Mouse (Mus musculus) C2C12 (cell line): ENCODE results near the gene Defb36. TPM values are rescaled to one million over a fixed set of nuclear protein-coding genes. Genes with fewer than 3 reads are reported as not detected.

Experiments
- H3K27me3 ChIP-seq: one replicate; pipeline ENCODE4 v1.6.1; 2011; ENCODE audit not compliant: control insufficient read depth, insufficient read depth, insufficient read length
- H3K36me3 ChIP-seq: one replicate; pipeline ENCODE4 v1.6.1; 2011; ENCODE audit not compliant: control insufficient read depth, insufficient read depth
- H3K4me3 ChIP-seq: one replicate; pipeline ENCODE4 v1.5.1; 2011; ENCODE audit warnings: mild to moderate bottlenecking, control low read depth; ENCODE audit not compliant: poor library complexity, insufficient read depth, severe bottlenecking
- H3K79me2 ChIP-seq: one replicate; pipeline ENCODE4 v1.6.1; 2011; ENCODE audit not compliant: control insufficient read depth, insufficient read depth
- H3K79me3 ChIP-seq: one replicate; pipeline ENCODE4 v1.6.1; 2011; ENCODE audit warnings: low read depth, control low read depth
- H3ac ChIP-seq: one replicate; pipeline ENCODE3; 2011; ENCODE audit warnings: low read depth; ENCODE audit not compliant: control insufficient read depth, insufficient read length
- CEBPB ChIP-seq: IDR thresholded peaks from one replicate; pipeline ENCODE4 v1.6.1; 2011; ENCODE audit warnings: low read depth, mild to moderate bottlenecking, control low read depth, moderate library complexity
- CTCF ChIP-seq: IDR thresholded peaks from one replicate; pipeline ENCODE4 v1.5.1; 2011; ENCODE audit not compliant: control insufficient read depth, insufficient read depth, insufficient read length
- FOSL1 ChIP-seq: IDR thresholded peaks from one replicate; pipeline ENCODE4 v1.8.0; 2011; ENCODE audit warnings: mild to moderate bottlenecking, low read length; ENCODE audit not compliant: poor library complexity, insufficient read depth, severe bottlenecking
- MAX ChIP-seq: IDR thresholded peaks from one replicate; pipeline ENCODE4 v1.6.1; 2011; ENCODE audit warnings: mild to moderate bottlenecking, control low read depth
- MYOD1 ChIP-seq: IDR thresholded peaks from one replicate; pipeline ENCODE4 v1.6.1; 2011; ENCODE audit warnings: low read depth; ENCODE audit not compliant: control insufficient read depth, insufficient read length
- MYOG ChIP-seq: IDR thresholded peaks from one replicate; pipeline ENCODE4 v1.6.1; 2011; ENCODE audit not compliant: control insufficient read depth, insufficient read length; ENCODE audit errors: extremely low read depth
- USF1 ChIP-seq: IDR thresholded peaks from one replicate; pipeline ENCODE4 v1.6.1; 2011; ENCODE audit warnings: low read depth, mild to moderate bottlenecking, control low read depth, moderate library complexity
- polyA plus RNA-seq: library from polyadenylated mRNA; unstranded; fragments of >200 nt; fragmentation: generic; extraction: Trizol; gene quantifications from one replicate; pipeline ENCODE4 v1.2.1, GENCODE M21; 2012; ENCODE audit warnings: missing spikeins

The Defb36 gene
- polyA plus RNA-seq, 1 experiment, result not detected

- peaks cover 9% of the 10 kb centered on the region for H3K79me3 ChIP-seq
- no peak overlapping the region for H3ac ChIP-seq
- H3K36me3 ChIP-seq, result peaks cover 9% of the 10 kb centered on the region
- TF ChIP-seq CEBPB (no peak), MYOD1 (no peak), CTCF (no peak), MYOG (no peak), FOSL1 (no peak), MAX (no peak), USF1 (no peak)
- H3K27me3 ChIP-seq, result no peaks in the 10 kb centered on the region
- peaks cover 25% of the 10 kb centered on the region for H3K79me2 ChIP-seq
- no peak overlapping the region for H3K4me3 ChIP-seq
Observed at GRCm38 (mm10) chr2:152624566-152624965, 20.4 kb downstream of the Defb36 start.

- TF ChIP-seq CTCF (no peak), MYOD1 (no peak), FOSL1 (no peak), USF1 (peak; percentile 64)
- peaks cover 13% of the 10 kb centered on the region for H3K36me3 ChIP-seq
- no peaks in the 10 kb centered on the region for H3K27me3 ChIP-seq
- H3K79me2 ChIP-seq, result peaks cover 27% of the 10 kb centered on the region
- no peak overlapping the region for H3K4me3 ChIP-seq
- H3ac ChIP-seq, result no peak overlapping the region
- peaks cover 9% of the 10 kb centered on the region for H3K79me3 ChIP-seq
Observed at GRCm38 (mm10) chr2:152625256-152625655, 21.1 kb downstream of the Defb36 start.

GRCm38 (mm10) chr2:152626774-152627591, 22.9 kb downstream of the Defb36 start, which contains the start of gene Rem1:
Gene Rem1 (plus strand): TSS chr2:152626951.
- peak within 1 kb of the TSS; percentile 92 for H3ac ChIP-seq
- TF ChIP-seq CTCF, result no peak
- no peak for TF ChIP-seq CEBPB
- TF ChIP-seq MYOG, result no peak
- TF ChIP-seq MAX, result no peak
- no peak for TF ChIP-seq FOSL1
- TF ChIP-seq MYOD1, result no peak
- TF ChIP-seq USF1, result no peak
- H3K4me3 ChIP-seq, result peak within 1 kb of the TSS; percentile 75
- peaks cover 30% of the 10 kb centered on the region for H3K36me3 ChIP-seq
- no peaks in the 10 kb centered on the region for H3K27me3 ChIP-seq
- peaks cover 44% of the 10 kb centered on the region for H3K79me2 ChIP-seq
- peaks cover 9% of the 10 kb centered on the region for H3K79me3 ChIP-seq

- Histone ChIP-seq H3K27me3 (no peaks in the 10 kb centered on the region), H3K4me3 (peak overlapping the region; percentile 75), H3K36me3 (peaks cover 40% of the 10 kb centered on the region), H3K79me2 (peaks cover 49% of the 10 kb centered on the region), H3K79me3 (peaks cover 9% of the 10 kb centered on the region), H3ac (peak overlapping the region; percentile 92)
- TF ChIP-seq USF1 (no peak), CEBPB (no peak), MYOD1 (no peak), CTCF (no peak), FOSL1 (no peak), MYOG (no peak), MAX (no peak)
Observed at GRCm38 (mm10) chr2:152628066-152628465, 23.9 kb downstream of the Defb36 start.

- no peaks in the 10 kb centered on the region for H3K27me3 ChIP-seq
- no peak overlapping the region for H3ac ChIP-seq
- peaks cover 9% of the 10 kb centered on the region for H3K79me3 ChIP-seq
- H3K36me3 ChIP-seq, result peaks cover 50% of the 10 kb centered on the region
- peaks cover 49% of the 10 kb centered on the region for H3K79me2 ChIP-seq
- no peak for TF ChIP-seq MAX
- no peak for TF ChIP-seq USF1
- TF ChIP-seq FOSL1, result no peak
- TF ChIP-seq CEBPB, result no peak
- no peak for TF ChIP-seq MYOG
- no peak for TF ChIP-seq MYOD1
- no peak for TF ChIP-seq CTCF
- no peak overlapping the region for H3K4me3 ChIP-seq
Observed at GRCm38 (mm10) chr2:152629239-152629638, 25.1 kb downstream of the Defb36 start.

GRCm38 (mm10) chr2:152629904-152630303, 25.8 kb downstream of the Defb36 start:
- Histone ChIP-seq H3K4me3 (no peak overlapping the region), H3ac (no peak overlapping the region), H3K36me3 (peaks cover 56% of the 10 kb centered on the region), H3K79me2 (peaks cover 49% of the 10 kb centered on the region), H3K27me3 (no peaks in the 10 kb centered on the region), H3K79me3 (peaks cover 9% of the 10 kb centered on the region)
- TF ChIP-seq FOSL1, result no peak
- TF ChIP-seq MAX, result no peak
- TF ChIP-seq USF1, result no peak
- no peak for TF ChIP-seq CTCF
- no peak for TF ChIP-seq MYOG
- TF ChIP-seq MYOD1, result no peak
- no peak for TF ChIP-seq CEBPB
